Mouse (Mus musculus) limb, embryonic 12.5 days (tissue): ENCODE data around the gene Gm10681. TPM values are rescaled to one million over a fixed set of nuclear protein-coding genes. Genes with fewer than 3 reads are reported as not detected.
"Not testable (repeated sequence)": the region's sequence is repeated elsewhere in the genome, so short reads cannot be mapped to it uniquely, and the experiment has no call there.

Experiments used
- ATAC-seq: fragments of 200-750 bp; cut with Nextera tagmentation; 2 replicates; pipeline ENCODE4 v1.8.0; 2017; ENCODE audit warnings: low read depth, moderate TSS enrichment; ENCODE audit not compliant: insufficient number of reproducible peaks, insufficient read depth, low FRiP score, low TSS enrichment
- H3K27ac ChIP-seq: fragments of 300-500 bp; sonication (generic); 2 replicates; pipeline ENCODE4 v1.5.1; 2016; ENCODE audit warnings: mild to moderate bottlenecking, moderate library complexity
- H3K27me3 ChIP-seq: fragments of 300-500 bp; sonication (generic); 2 replicates; pipeline ENCODE4 v1.6.1; 2016; ENCODE audit warnings: mild to moderate bottlenecking, moderate library complexity
- H3K36me3 ChIP-seq: fragments of 300-500 bp; sonication (generic); 2 replicates; pipeline ENCODE4 v1.6.1; 2016; ENCODE audit warnings: mild to moderate bottlenecking, moderate library complexity
- H3K4me1 ChIP-seq: fragments of 300-500 bp; sonication (generic); replicated peaks from 2 replicates; pipeline ENCODE4 v1.6.1; 2016
- H3K4me2 ChIP-seq: fragments of 300-500 bp; sonication (generic); 2 replicates; pipeline ENCODE4 v1.6.1; 2016; ENCODE audit warnings: mild to moderate bottlenecking, moderate library complexity
- H3K4me3 ChIP-seq: fragments of 300-500 bp; sonication (generic); replicated peaks from 2 replicates; pipeline ENCODE4 v1.5.1; 2016; ENCODE audit warnings: mild to moderate bottlenecking
- H3K9ac ChIP-seq: fragments of 300-500 bp; sonication (generic); replicated peaks from 2 replicates; pipeline ENCODE4 v1.6.1; 2016; ENCODE audit warnings: mild to moderate bottlenecking, moderate library complexity
- H3K9me3 ChIP-seq: fragments of 300-500 bp; sonication (generic); 2 replicates; pipeline ENCODE4 v1.6.1; 2016; ENCODE audit warnings: mild to moderate bottlenecking, moderate library complexity
- WGBS: fragments of 180-500 bp; shearing (Covaris S2); methylation state at CpG from one replicate; pipeline ENCODE4 v1.1.7; 2016; 5-methylcytosine and 5-hydroxymethylcytosine counted together
- polyA plus RNA-seq: library from polyadenylated mRNA; unstranded; fragments of >200 nt; fragmentation: Nextera tagmentation; extraction: Ambion mirVana; gene quantifications from 2 replicates; pipeline ENCODE4 v1.2.1, GENCODE M21; 2016

Gene Gm10681
- polyA plus RNA-seq, 1 experiment from 2014 or later, result not detected

DNA sequence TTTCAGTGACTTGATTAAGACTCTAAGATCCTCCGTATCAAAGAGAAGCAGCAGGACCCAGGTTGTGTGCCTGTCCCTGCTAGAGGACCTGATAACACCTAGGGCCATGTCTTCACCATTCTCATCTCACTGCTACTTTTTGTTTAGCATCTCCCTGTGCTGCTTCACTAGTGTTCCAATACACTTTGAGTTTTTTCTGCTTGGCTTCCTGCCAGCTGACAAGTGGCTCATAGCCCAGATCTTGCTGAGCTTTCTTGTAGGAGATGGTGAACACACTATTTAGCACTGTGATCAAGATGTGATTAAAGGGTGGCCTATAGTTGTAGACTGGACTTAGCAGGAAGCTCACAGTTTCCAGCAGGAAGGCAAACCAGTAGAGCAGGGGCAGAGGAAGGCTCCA, 7.6 kb downstream of the Gm10681 start:
- H3K4me2 ChIP-seq, H3K4me3 ChIP-seq, H3K36me3 ChIP-seq, ATAC-seq, H3K27ac ChIP-seq, H3K4me1 ChIP-seq, H3K9ac ChIP-seq, H3K9me3 ChIP-seq, H3K27me3 ChIP-seq: not testable (repeated sequence)
- WGBS, result 89% methylated on average over 1 of the region's 1 CpGs

DNA sequence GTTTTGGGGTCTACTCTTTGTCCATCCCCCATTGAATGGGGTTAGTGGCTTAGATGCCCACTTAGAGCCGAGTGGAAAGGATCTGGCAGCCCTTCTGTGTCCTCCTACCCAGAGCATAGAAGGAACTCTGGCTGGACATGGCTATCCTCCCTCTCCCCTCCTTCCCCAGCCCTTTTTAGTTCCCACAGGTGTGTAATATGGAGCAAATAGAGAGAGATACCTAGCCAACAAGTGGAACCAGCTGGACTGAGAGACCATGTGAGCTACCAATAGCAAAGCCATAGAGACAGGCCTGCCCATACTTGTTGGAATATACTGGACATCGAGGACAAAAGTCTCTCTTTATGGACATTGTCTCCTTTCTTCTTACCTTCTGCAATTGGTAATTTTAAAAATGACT, 20.9 kb downstream of the Gm10681 start:
- not testable (repeated sequence) for H3K4me1 ChIP-seq, H3K27ac ChIP-seq, H3K4me2 ChIP-seq, H3K9ac ChIP-seq, H3K36me3 ChIP-seq, H3K4me3 ChIP-seq, H3K9me3 ChIP-seq, ATAC-seq, H3K27me3 ChIP-seq
- 86% methylated on average over 2 of the region's 2 CpGs for WGBS

GRCm38 (mm10) chr3:98564894-98565293, 23.7 kb downstream of the Gm10681 start:
- ATAC-seq, H3K4me1 ChIP-seq, H3K27ac ChIP-seq, H3K9ac ChIP-seq, H3K36me3 ChIP-seq, H3K4me2 ChIP-seq, H3K9me3 ChIP-seq, H3K4me3 ChIP-seq, H3K27me3 ChIP-seq: not testable (repeated sequence)
- WGBS, result no CpG with 5 or more reads among the region's 3 CpGs

DNA sequence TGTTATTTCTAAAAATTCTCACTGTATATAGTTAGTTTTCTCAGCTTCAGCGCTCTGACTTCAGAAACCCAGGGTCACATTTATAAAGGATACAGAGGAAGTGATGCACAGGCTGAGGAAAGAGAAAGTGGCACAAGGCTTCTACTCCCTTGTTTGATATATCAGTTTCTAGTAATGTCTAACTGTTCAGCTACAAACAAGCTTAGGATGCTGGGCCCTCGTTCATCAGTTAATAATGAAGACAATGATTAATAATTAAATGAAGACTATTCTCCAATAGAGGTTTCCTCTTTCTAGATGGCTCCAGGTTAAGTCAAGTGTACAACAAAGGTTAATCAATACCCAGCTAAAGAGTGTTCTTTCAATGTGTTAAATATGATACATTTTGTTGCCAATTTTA, 24.8 kb downstream of the Gm10681 start:
- H3K27me3 ChIP-seq, ATAC-seq, H3K4me1 ChIP-seq, H3K36me3 ChIP-seq, H3K9ac ChIP-seq, H3K9me3 ChIP-seq, H3K27ac ChIP-seq, H3K4me3 ChIP-seq, H3K4me2 ChIP-seq: not testable (repeated sequence)
- WGBS, result no CpG with 5 or more reads among the region's 2 CpGs

DNA sequence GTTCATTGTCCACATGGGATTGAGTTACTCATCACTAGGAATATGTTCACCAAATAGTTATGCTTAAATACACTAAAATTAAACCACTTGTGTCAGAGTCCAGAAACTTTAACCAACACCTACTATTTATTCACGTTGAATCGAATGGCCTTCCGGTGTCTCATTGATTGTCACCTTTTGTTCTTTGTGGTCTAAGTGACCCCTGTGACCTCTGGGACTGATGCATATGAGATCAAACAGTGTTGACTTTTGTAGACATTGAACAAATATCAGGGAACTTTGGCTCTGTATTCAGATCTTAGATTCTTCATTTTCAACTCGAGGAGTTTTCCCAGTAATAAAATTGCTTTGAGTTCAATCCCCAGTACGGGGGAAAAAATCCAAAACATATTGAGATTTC, 27.9 kb downstream of the Gm10681 start:
- no CpG with 5 or more reads among the region's 5 CpGs for WGBS
- not testable (repeated sequence) for ATAC-seq, H3K9ac ChIP-seq, H3K27ac ChIP-seq, H3K27me3 ChIP-seq, H3K4me1 ChIP-seq, H3K9me3 ChIP-seq, H3K4me3 ChIP-seq, H3K36me3 ChIP-seq, H3K4me2 ChIP-seq

- not testable (repeated sequence) for H3K9ac ChIP-seq, H3K27ac ChIP-seq, H3K27me3 ChIP-seq, H3K4me1 ChIP-seq, ATAC-seq, H3K4me2 ChIP-seq, H3K4me3 ChIP-seq, H3K9me3 ChIP-seq, H3K36me3 ChIP-seq
- no CpG with 5 or more reads among the region's 1 CpGs for WGBS
Measured at GRCm38 (mm10) chr3:98550832-98551231, 37.8 kb downstream of the Gm10681 start.

DNA sequence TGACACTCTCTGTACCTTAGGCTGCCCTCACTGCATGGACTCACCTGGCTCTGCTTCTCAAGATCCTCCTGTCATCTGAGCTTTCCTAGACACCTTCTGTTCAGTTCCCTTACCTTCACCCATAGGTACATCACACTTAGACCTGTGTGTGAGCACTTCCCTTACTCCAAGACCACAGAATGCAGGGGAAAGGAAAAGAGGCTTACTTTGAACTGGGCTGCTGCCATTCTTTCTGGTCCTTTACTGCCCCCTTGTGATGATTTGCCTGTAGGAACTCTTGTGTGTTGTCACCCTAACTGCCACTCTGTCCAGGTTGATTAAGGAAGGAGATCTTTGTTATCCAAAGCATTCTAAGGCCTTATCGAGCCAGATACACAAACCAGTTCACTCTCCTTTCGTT, 38.4 kb downstream of the Gm10681 start:
- not testable (repeated sequence) for H3K9ac ChIP-seq, H3K9me3 ChIP-seq, ATAC-seq, H3K27me3 ChIP-seq, H3K4me2 ChIP-seq, H3K36me3 ChIP-seq, H3K4me1 ChIP-seq, H3K27ac ChIP-seq, H3K4me3 ChIP-seq
- no CpG with 5 or more reads among the region's 2 CpGs for WGBS

- not testable (repeated sequence) for H3K27me3 ChIP-seq, ATAC-seq, H3K4me1 ChIP-seq, H3K4me3 ChIP-seq, H3K4me2 ChIP-seq, H3K27ac ChIP-seq, H3K9me3 ChIP-seq, H3K36me3 ChIP-seq, H3K9ac ChIP-seq
- no CpG with 5 or more reads among the region's 1 CpGs for WGBS
Measured at GRCm38 (mm10) chr3:98548495-98548894, 40.1 kb downstream of the Gm10681 start.

DNA sequence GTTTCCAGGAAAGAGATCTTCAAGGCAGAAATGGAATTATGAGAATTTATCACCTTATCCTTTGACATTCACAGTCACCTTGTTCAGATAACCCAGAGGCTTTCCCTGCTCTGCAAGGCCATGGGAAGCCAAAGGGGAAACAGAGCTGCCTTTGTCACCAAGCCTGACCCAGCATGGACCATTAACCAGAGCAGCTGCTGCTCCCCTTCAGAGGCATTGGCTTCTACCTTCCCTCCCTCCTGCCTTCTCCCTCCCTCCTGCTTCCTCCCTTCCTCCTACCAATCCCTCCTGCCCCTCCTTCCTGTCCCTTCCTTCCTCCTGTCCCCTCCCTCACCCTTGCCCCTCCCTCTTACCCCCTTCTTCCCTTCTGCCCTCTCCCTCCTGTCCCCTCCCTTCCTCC, 41.0 kb downstream of the Gm10681 start:
- H3K4me2 ChIP-seq, H3K9me3 ChIP-seq, H3K4me1 ChIP-seq, H3K27ac ChIP-seq, H3K27me3 ChIP-seq, H3K36me3 ChIP-seq, ATAC-seq, H3K9ac ChIP-seq, H3K4me3 ChIP-seq: not testable (repeated sequence)

DNA sequence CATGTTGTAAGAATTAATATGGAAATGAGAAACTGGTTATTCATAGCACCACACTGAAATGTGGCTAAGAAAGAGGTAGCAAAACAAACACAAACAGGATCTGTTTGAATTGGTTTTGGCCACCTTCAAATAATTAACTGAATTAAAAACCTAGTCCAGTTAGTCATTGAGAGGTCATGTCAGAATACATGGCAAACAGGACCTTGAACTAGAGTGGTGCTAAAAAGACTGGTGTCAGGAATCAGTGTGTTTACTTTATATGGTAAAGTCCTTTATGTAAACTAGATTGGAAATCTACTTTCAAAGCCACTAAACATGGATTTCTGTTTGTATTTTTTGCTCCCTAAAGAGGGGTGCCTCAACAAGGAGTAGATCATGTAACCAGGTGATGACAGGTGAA, 63.6 kb downstream of the Gm10681 start:
- H3K27ac ChIP-seq, H3K4me1 ChIP-seq, H3K36me3 ChIP-seq, H3K4me2 ChIP-seq, H3K9ac ChIP-seq, H3K27me3 ChIP-seq, H3K4me3 ChIP-seq, ATAC-seq, H3K9me3 ChIP-seq: not testable (repeated sequence)

- H3K9me3 ChIP-seq, ATAC-seq, H3K27me3 ChIP-seq, H3K4me2 ChIP-seq, H3K4me1 ChIP-seq, H3K27ac ChIP-seq, H3K9ac ChIP-seq, H3K36me3 ChIP-seq, H3K4me3 ChIP-seq: not testable (repeated sequence)
- WGBS, result no CpG with 5 or more reads among the region's 1 CpGs
Measured at GRCm38 (mm10) chr3:98524552-98524951, 64.1 kb downstream of the Gm10681 start.

- not testable (repeated sequence) for H3K36me3 ChIP-seq, H3K9me3 ChIP-seq, H3K27me3 ChIP-seq, H3K4me3 ChIP-seq, H3K27ac ChIP-seq, H3K9ac ChIP-seq, H3K4me1 ChIP-seq, ATAC-seq, H3K4me2 ChIP-seq
- 67% methylated on average over 1 of the region's 2 CpGs for WGBS
Measured at GRCm38 (mm10) chr3:98522779-98523178, 65.8 kb downstream of the Gm10681 start.

DNA sequence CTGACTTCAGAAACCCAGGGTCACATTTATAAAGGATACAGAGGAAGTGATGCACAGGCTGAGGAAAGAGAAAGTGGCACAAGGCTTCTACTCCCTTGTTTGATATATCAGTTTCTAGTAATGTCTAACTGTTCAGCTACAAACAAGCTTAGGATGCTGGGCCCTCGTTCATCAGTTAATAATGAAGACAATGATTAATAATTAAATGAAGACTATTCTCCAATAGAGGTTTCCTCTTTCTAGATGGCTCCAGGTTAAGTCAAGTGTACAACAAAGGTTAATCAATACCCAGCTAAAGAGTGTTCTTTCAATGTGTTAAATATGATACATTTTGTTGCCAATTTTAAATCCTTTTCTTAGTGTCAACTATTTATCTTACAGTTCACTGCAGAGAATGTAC, 78.2 kb downstream of the Gm10681 start, which contains the start of gene Hsd3b4:
TSS of gene Hsd3b4 (minus strand) at position 101 of the 400 bp plus-strand sequence.
- not testable (repeated sequence) for H3K36me3 ChIP-seq, H3K27me3 ChIP-seq, ATAC-seq, H3K4me2 ChIP-seq, H3K4me1 ChIP-seq, H3K4me3 ChIP-seq, H3K9me3 ChIP-seq, H3K27ac ChIP-seq, H3K9ac ChIP-seq
- no CpG with 5 or more reads among the region's 1 CpGs for WGBS
